Mouse (Mus musculus): Measurements from ENCODE around the gene Taok1. TPM values are rescaled to one million over a fixed set of nuclear protein-coding genes. Genes with fewer than 3 reads are reported as not detected.

The Taok1 gene
- total RNA-seq, 2 experiments from 2014 or later = 28.9 to 35.2 TPM

- no peak for ATAC-seq (replicated peaks; ENCODE audit: low FRiP score, poor library complexity, severe bottlenecking)
Measured at GRCm38 (mm10) chr11:77495507-77495906, 112.1 kb downstream of the Taok1 start.

- ATAC-seq (replicated peaks; ENCODE audit: low FRiP score, poor library complexity, severe bottlenecking) = no peak
Measured at GRCm38 (mm10) chr11:77494782-77495181, 112.8 kb downstream of the Taok1 start.

GRCm38 (mm10) chr11:77494344-77494676 lies 113.3 kb downstream of the Taok1 start:
- ATAC-seq (replicated peaks; ENCODE audit: low FRiP score, poor library complexity, severe bottlenecking) = no peak

- ATAC-seq (replicated peaks; ENCODE audit: low FRiP score, poor library complexity, severe bottlenecking) = no peak
Measured at GRCm38 (mm10) chr11:77493512-77494343, 113.9 kb downstream of the Taok1 start, which contains the start of gene Git1. TSS of gene Git1 (plus strand) at chr11:77493562.

GRCm38 (mm10) chr11:77492911-77493332 lies 114.7 kb downstream of the Taok1 start:
- peak; percentile 86 for ATAC-seq (replicated peaks; ENCODE audit: low FRiP score, poor library complexity, severe bottlenecking)

- ATAC-seq (replicated peaks; ENCODE audit: low FRiP score, poor library complexity, severe bottlenecking) = no peak
Measured at GRCm38 (mm10) chr11:77492311-77492871, 115.2 kb downstream of the Taok1 start.

GRCm38 (mm10) chr11:77491502-77492291 lies 115.9 kb downstream of the Taok1 start:
- ATAC-seq (replicated peaks; ENCODE audit: low FRiP score, poor library complexity, severe bottlenecking) = no peak

GRCm38 (mm10) chr11:77491123-77491501 lies 116.5 kb downstream of the Taok1 start:
- ATAC-seq (replicated peaks; ENCODE audit: low FRiP score, poor library complexity, severe bottlenecking) = peak; percentile 76

- ATAC-seq (replicated peaks; ENCODE audit: low FRiP score, poor library complexity, severe bottlenecking) = no peak
Measured at GRCm38 (mm10) chr11:77490451-77490850, 117.2 kb downstream of the Taok1 start.

- ATAC-seq (replicated peaks; ENCODE audit: low FRiP score, poor library complexity, severe bottlenecking) = no peak
Measured at GRCm38 (mm10) chr11:77489591-77490235, 117.9 kb downstream of the Taok1 start, which contains the start of gene Ankrd13b. TSS of gene Ankrd13b (minus strand) at chr11:77489678.

- no peak for ATAC-seq (replicated peaks; ENCODE audit: low FRiP score, poor library complexity, severe bottlenecking)
Measured at GRCm38 (mm10) chr11:77488771-77489581, 118.6 kb downstream of the Taok1 start.

GRCm38 (mm10) chr11:77486798-77487197 lies 120.8 kb downstream of the Taok1 start:
- ATAC-seq (replicated peaks; ENCODE audit: low FRiP score, poor library complexity, severe bottlenecking) = no peak

- no peak for ATAC-seq (replicated peaks; ENCODE audit: low FRiP score, poor library complexity, severe bottlenecking)
Measured at GRCm38 (mm10) chr11:77485229-77485628, 122.4 kb downstream of the Taok1 start.

- no peak for ATAC-seq (replicated peaks; ENCODE audit: low FRiP score, poor library complexity, severe bottlenecking)
Measured at GRCm38 (mm10) chr11:77483510-77484255, 123.9 kb downstream of the Taok1 start.

GRCm38 (mm10) chr11:77483043-77483442 lies 124.6 kb downstream of the Taok1 start:
- no peak for ATAC-seq (replicated peaks; ENCODE audit: low FRiP score, poor library complexity, severe bottlenecking)
